8 mouse cellular contexts compared by ENCODE assay signal in genomic region chr8:95080381-95081341, GRCm38 (mm10). TPM values are rescaled to one million over a fixed set of nuclear protein-coding genes. Genes with fewer than 3 reads are reported as not detected.
DNase-seq lines count a peak whose midpoint lies in the region; ATAC-seq and TF ChIP-seq lines count a peak whose summit lies in the region.

Gene Katnb1 (plus strand): TSS chr8:95081186.

- H3K9me3 ChIP-seq in kidney, embryonic 14.5 days (ENCODE audit: control insufficient read depth, low read length): no peaks in the 10 kb centered on the region
- no peaks in the 10 kb centered on the region for H3K9me3 ChIP-seq in limb, embryonic 15.5 days

- peak; percentile 100 for DNase-seq in A20 (ENCODE audit: low read depth, low spot score)
- DNase-seq in heart, adult 9 months (ENCODE audit: low spot score in 2 of 2): peak; percentile 100
- DNase-seq in monocyte, adult 2 months (ENCODE audit: low read depth in 1 of 2, low spot score in 2 of 2): peak; percentile 97 to 98
- peak; percentile 98 to 99 for DNase-seq in spleen, postnatal 36 days (ENCODE audit: low spot score in 2 of 2)

- TF ChIP-seq CTCF in bone marrow macrophage, adult 2 months (IDR thresholded peaks at IDR 0.05; ENCODE audit: low read depth, low read length): no peak
- no peak for TF ChIP-seq CTCF in embryonic fibroblast, embryonic 13.5 days (IDR thresholded peaks at IDR 0.05; ENCODE audit: borderline replicate concordance, insufficient read depth, low read length)

- peaks cover 18% of the 10 kb centered on the region for H3K36me3 ChIP-seq in kidney, embryonic 14.5 days (ENCODE audit: control insufficient read depth, insufficient read depth, low read length)
- peaks cover 27% of the 10 kb centered on the region for H3K36me3 ChIP-seq in limb, embryonic 15.5 days

- peak within 1 kb of the TSS; percentile 88 for H3K4me3 ChIP-seq in bone marrow macrophage, adult 2 months (ENCODE audit: insufficient read depth, low read length)
- peak within 1 kb of the TSS; percentile 87 for H3K4me3 ChIP-seq in embryonic fibroblast, embryonic 13.5 days (ENCODE audit: insufficient read depth, low read length)
- H3K4me3 ChIP-seq in kidney, embryonic 14.5 days (ENCODE audit: low read length): peak within 1 kb of the TSS; percentile 73
- H3K4me3 ChIP-seq in limb, embryonic 15.5 days: peak within 1 kb of the TSS; percentile 84

- peak within 1 kb of the TSS; percentile 87 for H3K4me2 ChIP-seq in kidney, embryonic 14.5 days (replicated peaks; ENCODE audit: low read depth, low read length)
- peak within 1 kb of the TSS; percentile 89 for H3K4me2 ChIP-seq in limb, embryonic 15.5 days

- peak within 1 kb of the TSS; percentile 79 for H3K9ac ChIP-seq in kidney, embryonic 14.5 days (ENCODE audit: low read depth, low read length)
- peak within 1 kb of the TSS; percentile 56 for H3K9ac ChIP-seq in limb, embryonic 15.5 days

- H3K27ac ChIP-seq in bone marrow macrophage, adult 2 months (ENCODE audit: insufficient read depth, low read depth, low read length): peak within 1 kb of the TSS; percentile 60
- peak within 1 kb of the TSS; percentile 8; the same call in 1 of the 2 replicates for H3K27ac ChIP-seq in embryonic fibroblast, embryonic 13.5 days (ENCODE audit: insufficient read depth, low read length)
- peak within 1 kb of the TSS; percentile 57 for H3K27ac ChIP-seq in kidney, embryonic 14.5 days (ENCODE audit: low read depth, low read length)
- H3K27ac ChIP-seq in limb, embryonic 15.5 days: peak within 1 kb of the TSS; percentile 82

- WGBS in kidney, embryonic 14.5 days: under 1% methylated on average over 47 of the region's 47 CpGs
- under 1% methylated on average over 47 of the region's 47 CpGs for WGBS in limb, embryonic 15.5 days

- peaks cover 2% of the 10 kb centered on the region; the same call in 1 of the 2 replicates for H3K4me1 ChIP-seq in bone marrow macrophage, adult 2 months (ENCODE audit: control insufficient read depth, insufficient read depth, low read length)
- no peaks in the 10 kb centered on the region for H3K4me1 ChIP-seq in embryonic fibroblast, embryonic 13.5 days (ENCODE audit: control insufficient read depth, insufficient read depth, low read length)
- peaks cover 9% of the 10 kb centered on the region; the same call in 1 of the 2 replicates for H3K4me1 ChIP-seq in kidney, embryonic 14.5 days (ENCODE audit: control insufficient read depth, insufficient read depth, low read length)
- H3K4me1 ChIP-seq in limb, embryonic 15.5 days: peaks cover 15% of the 10 kb centered on the region

- peak; percentile 98 for ATAC-seq in kidney, embryonic 14.5 days (ENCODE audit: low FRiP score, low TSS enrichment)
- ATAC-seq in limb, embryonic 15.5 days (ENCODE audit: insufficient number of reproducible peaks, low FRiP score, low TSS enrichment, low read depth): peak; percentile 98

- TF ChIP-seq POLR2A in bone marrow macrophage, adult 2 months (IDR thresholded peaks at IDR 0.05; ENCODE audit: borderline replicate concordance, low read depth, low read length): no peak
- TF ChIP-seq POLR2A in embryonic fibroblast, embryonic 13.5 days (IDR thresholded peaks at IDR 0.05; ENCODE audit: low read depth, low read length): peak; percentile 98

- H3K27me3 ChIP-seq in kidney, embryonic 14.5 days (ENCODE audit: control insufficient read depth, insufficient read depth, low read length): no peaks in the 10 kb centered on the region
- H3K27me3 ChIP-seq in limb, embryonic 15.5 days: no peaks in the 10 kb centered on the region; the same call in 1 of the 2 replicates

RNA-seq across cellular contexts. Expression of gene Katnb1, which starts in this region (rescaled TPM):
- 7.7 and 11.2 TPM in 2 replicates for polyA plus RNA-seq in bone marrow macrophage, adult 2 months (2012; ENCODE audit: insufficient read depth, insufficient read length, missing spikeins)
- 6.8 and 9.0 TPM in 2 replicates for polyA plus RNA-seq in embryonic fibroblast, embryonic 13.5 days (2011; ENCODE audit: insufficient read length, low read depth, missing spikeins)
- 18.2 and 32.4 TPM in 2 replicates for polyA plus RNA-seq in kidney, embryonic 14.5 days (2014; fragmentation: Nextera tagmentation; extraction: Ambion mirVana)
- 21.1 and 24.7 TPM in 2 replicates for polyA plus RNA-seq in limb, embryonic 15.5 days (2015; fragmentation: Nextera tagmentation; extraction: Ambion mirVana)

Comparison
In these comparisons a context has a peak if more than half of its experiments do, and no peak if none do; other contexts are left out.
1. Peak in every context shown above with its lines: DNase-seq, ATAC-seq, H3K4me3 ChIP-seq and H3K27ac ChIP-seq.
2. H3K27ac ChIP-seq: peak in every context shown above with its lines; median percentile 82 in limb, embryonic 15.5 days; 60 in bone marrow macrophage, adult 2 months; 57 in kidney, embryonic 14.5 days; 8 in embryonic fibroblast, embryonic 13.5 days.